Mouse (Mus musculus) gastrocnemius, postnatal 14 days (tissue): Measurements from ENCODE around the gene Higd1b. TPM values are rescaled to one million over a fixed set of nuclear protein-coding genes. Genes with fewer than 3 reads are reported as not detected.

ENCODE experiments used
- total RNA-seq, 2 experiments: library from RNA; stranded (reverse); gene quantifications; 2 replicates each; pipeline ENCODE4 v1.2.3; 2021

The Higd1b gene
- total RNA-seq, 2 experiments from 2014 or later, result 4.8 to 8.3 TPM

Other genes starting within 250 kb of the Higd1b start
- gene Fzd2, start 231.5 kb upstream of the Higd1b start, total RNA-seq, result 1 to 10 TPM; 3.6 to 7.3 TPM
- gene Meioc, start 172.1 kb upstream of the Higd1b start, total RNA-seq, result not detected
- 10 to 100 TPM; 80.4 to 84.6 TPM for gene Ccdc43, start 138.1 kb upstream of the Higd1b start, total RNA-seq
- gene Adam11, start 74.4 kb upstream of the Higd1b start, total RNA-seq, result 1 to 10 TPM in 1 of 2 experiments, under 1 TPM in 1; 0.84 to 1.4 TPM
- 10 to 100 TPM; 15.2 to 17.9 TPM for gene Gjc1, start 16.1 kb upstream of the Higd1b start, total RNA-seq
- 10 to 100 TPM; 31.1 to 31.7 TPM for gene Eftud2, start 45.1 kb downstream of the Higd1b start, total RNA-seq
- not detected for gene Ccdc103, start 45.4 kb downstream of the Higd1b start, total RNA-seq
- not detected for gene Fam187a, start 49.3 kb downstream of the Higd1b start, total RNA-seq
- gene Gfap, start 65.1 kb downstream of the Higd1b start, total RNA-seq, result under 1 TPM; 0.16 to 0.23 TPM
- 1 to 10 TPM; 1.8 to 2.0 TPM for gene Kif18b, start 89.3 kb downstream of the Higd1b start, total RNA-seq
- gene C1ql1, start 110.8 kb downstream of the Higd1b start, total RNA-seq, result under 1 TPM; 0.20 to 0.41 TPM
- gene Nmt1, start 192.3 kb downstream of the Higd1b start, total RNA-seq, result 10 to 100 TPM; 42.8 to 44.0 TPM
- 10 to 100 TPM; 22.8 to 30.0 TPM for gene Dcakd, start 192.5 kb downstream of the Higd1b start, total RNA-seq